Mouse (Mus musculus) CH12.LX (cell line): ENCODE data around the gene Fkbp7.

Experiments used
- CTCF ChIP-seq, 2 experiments: IDR thresholded peaks in 1 of 2; conservative IDR thresholded peaks in 1 of 2; 2 replicates each; pipeline ENCODE4 v1.5.1; 2011 to 2012; ENCODE audit warnings: low read depth in 2 of 2, low read length in 2 of 2, improper control_type of control experiment in 1 of 2, inconsistent platforms in 1 of 2, mild to moderate bottlenecking in 1 of 2, moderate library complexity in 1 of 2
- E2F4 ChIP-seq: IDR thresholded peaks from 2 replicates; pipeline ENCODE4 v1.6.1; 2011; ENCODE audit warnings: low read depth, low read length, improper control_type of control experiment; ENCODE audit not compliant: insufficient replicate concordance
- MAFK ChIP-seq: IDR thresholded peaks from 2 replicates; pipeline ENCODE4 v1.6.1; 2011; ENCODE audit warnings: low read length, improper control_type of control experiment; ENCODE audit not compliant: insufficient replicate concordance
- MEF2A ChIP-seq: IDR thresholded peaks from 2 replicates; pipeline ENCODE4 v1.6.1; 2014; ENCODE audit warnings: low read depth, mild to moderate bottlenecking, inconsistent platforms, low read length, improper control_type of control experiment, borderline replicate concordance
- MYC ChIP-seq: IDR thresholded peaks from 2 replicates; pipeline ENCODE4 v1.6.1; 2011; ENCODE audit warnings: low read depth, mild to moderate bottlenecking, improper control_type of control experiment, low read length
- POLR2A ChIP-seq: IDR thresholded peaks from 2 replicates; pipeline ENCODE4 v1.6.1; 2011; ENCODE audit warnings: low read depth, mild to moderate bottlenecking, improper control_type of control experiment, low read length
- TBP ChIP-seq: conservative IDR thresholded peaks from 2 replicates; pipeline ENCODE4 v1.6.1; 2011; ENCODE audit warnings: low read depth, low read length, improper control_type of control experiment
- UBTF ChIP-seq: IDR thresholded peaks from 2 replicates; pipeline ENCODE4 v1.6.1; 2012; ENCODE audit warnings: low read depth, mild to moderate bottlenecking, inconsistent platforms, low read length, improper control_type of control experiment, moderate library complexity

DNA sequence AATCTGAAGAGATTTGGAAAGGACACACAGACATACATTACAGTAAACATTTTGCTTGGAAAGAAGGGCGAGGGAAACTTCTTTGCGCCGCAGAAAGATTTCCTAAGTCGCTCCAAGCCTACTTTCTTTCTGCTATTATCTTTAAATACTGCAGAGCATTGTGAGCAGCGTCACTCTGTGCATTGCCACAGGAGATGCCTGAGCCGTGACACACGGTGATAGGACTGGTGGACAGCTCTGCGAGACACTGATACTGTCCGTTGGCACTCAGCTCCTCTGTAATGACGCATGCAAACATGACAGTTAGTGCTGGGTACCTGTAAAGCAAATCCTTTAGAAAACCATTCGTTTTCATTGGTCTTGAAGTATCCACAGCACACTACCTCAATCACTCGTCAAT, 42.6 kb downstream of the Fkbp7 start:
- no peak for TF ChIP-seq POLR2A
- TF ChIP-seq TBP = no peak
- TF ChIP-seq MYC = no peak
- no peak for TF ChIP-seq UBTF
- no peak for TF ChIP-seq MEF2A
- TF ChIP-seq MAFK = no peak
- no peak for TF ChIP-seq CTCF (conservative IDR thresholded peaks at IDR 0.05 in 1 of 2, IDR thresholded peaks at IDR 0.05 in 1 of 2; ENCODE audit: low read depth in 2 of 2, low read length in 2 of 2)
- no peak for TF ChIP-seq E2F4
